Mouse (Mus musculus) kidney, adult 2 months (tissue): ENCODE results near the gene Dhrs11.

Source experiments
- CTCF ChIP-seq: fragments of 200-500 bp; conservative IDR thresholded peaks from 2 replicates; pipeline ENCODE4 v1.5.1; 2011; ENCODE audit warnings: low read depth, mild to moderate bottlenecking, control low read depth, low read length, moderate library complexity, mixed read lengths; ENCODE audit not compliant: insufficient read depth, insufficient read length
- POLR2A ChIP-seq: fragments of 200-500 bp; IDR thresholded peaks from one replicate; pipeline ENCODE4 v1.6.1; 2011; ENCODE audit warnings: low read depth, low read length, control low read depth

GRCm38 (mm10) chr11:84869537-84870232 lies 40.9 kb upstream of the Dhrs11 start:
- TF ChIP-seq POLR2A (no peak), CTCF (no peak)
